Mouse (Mus musculus) liver, embryonic 11.5 days (tissue): ENCODE measurements around the gene Htr2b. TPM values are rescaled to one million over a fixed set of nuclear protein-coding genes. Genes with fewer than 3 reads are reported as not detected.

Experiments used
- ATAC-seq: fragments of 200-750 bp; cut with Nextera tagmentation; replicated peaks from 2 replicates; pipeline ENCODE4 v1.8.0; 2017; ENCODE audit warnings: moderate number of reproducible peaks, mild to moderate bottlenecking, moderate TSS enrichment, moderate library complexity; ENCODE audit not compliant: low FRiP score
- DNase-seq: peaks from one replicate; pipeline ENCODE4 v3.0.0-alpha.2; 2017; ENCODE audit warnings: low spot score
- H3K27ac ChIP-seq: fragments of 300-500 bp; sonication (generic); 2 replicates; pipeline ENCODE4 v1.5.1; 2014; ENCODE audit warnings: mild to moderate bottlenecking, low read depth, low read length, control low read depth
- H3K27me3 ChIP-seq: fragments of 300-500 bp; sonication (generic); replicated peaks from 2 replicates; pipeline ENCODE4 v1.6.1; 2014; ENCODE audit warnings: low read length, mixed read lengths; ENCODE audit not compliant: control insufficient read depth, insufficient read depth
- H3K36me3 ChIP-seq: fragments of 300-500 bp; sonication (generic); 2 replicates; pipeline ENCODE4 v1.6.1; 2014; ENCODE audit warnings: mild to moderate bottlenecking, low read length, moderate library complexity, mixed read lengths; ENCODE audit not compliant: control insufficient read depth, insufficient read depth
- H3K4me1 ChIP-seq: fragments of 300-500 bp; sonication (generic); replicated peaks from 2 replicates; pipeline ENCODE4 v1.6.1; 2014; ENCODE audit warnings: low read length, mixed read lengths; ENCODE audit not compliant: control insufficient read depth, insufficient read depth
- H3K4me2 ChIP-seq: fragments of 300-500 bp; sonication (generic); 2 replicates; pipeline ENCODE4 v1.6.1; 2014; ENCODE audit warnings: mild to moderate bottlenecking, control low read depth, moderate library complexity
- H3K4me3 ChIP-seq: fragments of 300-500 bp; sonication (generic); 2 replicates; pipeline ENCODE4 v1.5.1; 2014; ENCODE audit warnings: low read depth, low read length, control low read depth
- H3K9ac ChIP-seq: fragments of 300-500 bp; sonication (generic); 2 replicates; pipeline ENCODE4 v1.6.1; 2014; ENCODE audit warnings: low read depth, low read length, control low read depth
- H3K9me3 ChIP-seq: fragments of 300-500 bp; sonication (generic); 2 replicates; pipeline ENCODE4 v1.6.1; 2016; ENCODE audit warnings: low read length, inconsistent platforms, mixed read lengths; ENCODE audit not compliant: control insufficient read depth
- WGBS: fragments of 180-500 bp; shearing (Covaris S2); extraction: QIAGEN DNeasy Blood & Tissue Kit; methylation state at CpG from one replicate; pipeline ENCODE4 v1.1.7; 2014; 5-methylcytosine and 5-hydroxymethylcytosine counted together
- polyA plus RNA-seq: library from polyadenylated mRNA; unstranded; fragments of >200 nt; fragmentation: Nextera tagmentation; extraction: Ambion mirVana; gene quantifications from 2 replicates; pipeline ENCODE4 v1.2.1, GENCODE M21; 2014

Htr2b gene
- polyA plus RNA-seq, 1 experiment from 2014 or later: 0.23 TPM

DNA sequence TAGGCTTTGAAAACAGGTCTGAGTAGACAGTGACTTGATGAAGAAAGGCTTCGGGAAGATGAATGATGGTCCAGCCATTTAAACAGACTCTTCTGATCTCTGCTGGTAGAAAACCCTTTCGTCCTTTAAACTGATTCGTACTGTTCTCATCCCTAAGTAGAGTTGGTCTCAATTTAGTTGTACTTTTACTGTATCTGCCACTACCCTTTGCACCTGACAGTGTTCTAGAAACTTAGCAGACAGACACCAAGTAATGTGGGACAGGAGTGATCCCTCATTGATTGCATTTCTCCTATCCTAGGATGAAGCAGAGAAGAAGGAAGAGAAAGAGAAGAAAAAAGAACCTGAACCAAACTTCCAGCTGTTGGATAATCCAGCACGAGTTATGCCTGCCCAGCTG is 21.6 kb upstream of the Htr2b start, which contains the start of gene Gm21972:
TSS of gene Gm21972 (plus strand) at position 301 of the 400 bp plus-strand sequence.
- no peaks in the 10 kb centered on the region for H3K4me1 ChIP-seq
- H3K27ac ChIP-seq: no peak within 1 kb of the TSS
- 96% methylated on average over 4 of the region's 4 CpGs for whole genome bisulfite sequencing
- peaks cover 35% of the 10 kb centered on the region for H3K36me3 ChIP-seq
- ATAC-seq: no peak
- DNase-seq: no peak
- no peaks in the 10 kb centered on the region for H3K9me3 ChIP-seq
- no peak within 1 kb of the TSS for H3K9ac ChIP-seq
- H3K4me3 ChIP-seq: no peak within 1 kb of the TSS
- H3K27me3 ChIP-seq: no peaks in the 10 kb centered on the region
- H3K4me2 ChIP-seq: no peak within 1 kb of the TSS

DNA sequence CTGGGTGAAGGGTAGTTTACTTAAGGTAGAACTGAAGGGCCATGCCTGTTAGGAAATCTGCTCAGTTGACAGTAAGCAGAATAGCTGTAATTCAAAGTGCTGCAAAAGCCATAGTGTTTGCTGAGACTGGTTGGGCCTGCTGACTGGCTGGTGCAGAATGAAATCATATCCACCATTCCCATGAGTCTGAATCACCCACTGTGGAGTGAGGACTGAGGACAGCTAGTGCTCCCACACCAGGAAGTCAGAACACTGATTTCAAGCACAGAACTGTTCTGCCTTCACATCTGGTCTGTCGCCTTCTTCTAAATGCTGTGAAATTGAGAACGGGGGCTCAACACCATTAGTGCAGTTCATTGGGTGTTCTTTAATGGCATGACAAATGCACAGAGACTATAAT is 14.3 kb upstream of the Htr2b start:
- no peak overlapping the region for H3K4me3 ChIP-seq
- no peak overlapping the region for H3K9ac ChIP-seq
- no peak overlapping the region for H3K4me2 ChIP-seq
- H3K36me3 ChIP-seq: peaks cover 42% of the 10 kb centered on the region
- WGBS: 96% methylated on average over 2 of the region's 2 CpGs
- no peaks in the 10 kb centered on the region for H3K27me3 ChIP-seq
- H3K9me3 ChIP-seq: no peaks in the 10 kb centered on the region
- no peak overlapping the region for H3K27ac ChIP-seq
- H3K4me1 ChIP-seq: no peaks in the 10 kb centered on the region
- DNase-seq: no peak
- no peak for ATAC-seq

- Histone ChIP-seq H3K9ac (no peak overlapping the region), H3K27ac (no peak overlapping the region), H3K4me2 (no peak overlapping the region), H3K4me1 (no peaks in the 10 kb centered on the region), H3K9me3 (no peaks in the 10 kb centered on the region), H3K4me3 (no peak overlapping the region), H3K27me3 (no peaks in the 10 kb centered on the region), H3K36me3 (peaks cover 30% of the 10 kb centered on the region)
- DNase-seq: no peak
- WGBS: 92% methylated on average over 4 of the region's 4 CpGs
- ATAC-seq: no peak
Observed at GRCm38 (mm10) chr1:86119549-86119948, 7.8 kb upstream of the Htr2b start.

- H3K9ac ChIP-seq: no peak overlapping the region
- no peak overlapping the region for H3K4me3 ChIP-seq
- no peak overlapping the region for H3K27ac ChIP-seq
- no peaks in the 10 kb centered on the region for H3K4me1 ChIP-seq
- H3K36me3 ChIP-seq: peaks cover 11% of the 10 kb centered on the region
- ATAC-seq: no peak
- no peak for DNase-seq
- no peak overlapping the region for H3K4me2 ChIP-seq
- no peaks in the 10 kb centered on the region for H3K27me3 ChIP-seq
- 81% methylated on average over 3 of the region's 3 CpGs for WGBS
- H3K9me3 ChIP-seq: no peaks in the 10 kb centered on the region
Observed at GRCm38 (mm10) chr1:86114141-86114540, 2.4 kb upstream of the Htr2b start.

GRCm38 (mm10) chr1:86105054-86105453 is 6.7 kb downstream of the Htr2b start:
- ATAC-seq: no peak

DNA sequence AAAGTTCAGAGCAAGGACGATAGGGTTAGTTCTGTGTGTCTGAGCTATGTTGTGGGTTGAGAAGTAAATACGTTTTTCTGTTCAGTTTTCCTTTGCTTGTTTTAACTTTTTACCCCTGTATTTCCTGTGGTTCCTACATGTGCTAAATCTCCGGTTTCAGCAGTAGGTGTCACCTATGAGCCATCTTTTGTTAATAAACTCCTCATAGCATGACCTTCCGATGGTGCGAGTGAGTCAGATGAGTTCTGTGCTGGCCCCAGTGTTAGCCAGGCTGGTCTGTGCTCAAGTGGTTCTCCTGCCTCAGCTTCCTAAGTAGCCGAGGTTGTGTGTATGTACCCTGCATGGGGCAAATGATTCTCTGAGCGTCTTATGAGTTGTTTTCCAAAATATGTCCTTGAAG is 17.4 kb downstream of the Htr2b start:
- peaks cover 35% of the 10 kb centered on the region for H3K36me3 ChIP-seq
- ATAC-seq (no peak), DNase-seq (no peak)
- no peaks in the 10 kb centered on the region for H3K9me3 ChIP-seq
- H3K4me3 ChIP-seq: no peak overlapping the region
- WGBS: 90% methylated on average over 7 of the region's 7 CpGs
- H3K4me1 ChIP-seq: no peaks in the 10 kb centered on the region
- H3K27me3 ChIP-seq: no peaks in the 10 kb centered on the region
- H3K4me2 ChIP-seq: no peak overlapping the region
- no peak overlapping the region for H3K27ac ChIP-seq
- H3K9ac ChIP-seq: no peak overlapping the region

More at GRCm38 (mm10) chr1:86105054-86105453, 6.7 kb downstream of the Htr2b start:
- H3K27me3 ChIP-seq: no peaks in the 10 kb centered on the region
- no peak overlapping the region for H3K27ac ChIP-seq
- H3K4me1 ChIP-seq: no peaks in the 10 kb centered on the region
- H3K4me3 ChIP-seq: no peak overlapping the region
- H3K9me3 ChIP-seq: no peaks in the 10 kb centered on the region
- no peak overlapping the region for H3K9ac ChIP-seq
- 79% methylated on average over 1 of the region's 1 CpGs for WGBS
- H3K36me3 ChIP-seq: peaks cover 10% of the 10 kb centered on the region; the same call in 1 of the 2 replicates
- no peak overlapping the region for H3K4me2 ChIP-seq
- DNase-seq: no peak

DNA sequence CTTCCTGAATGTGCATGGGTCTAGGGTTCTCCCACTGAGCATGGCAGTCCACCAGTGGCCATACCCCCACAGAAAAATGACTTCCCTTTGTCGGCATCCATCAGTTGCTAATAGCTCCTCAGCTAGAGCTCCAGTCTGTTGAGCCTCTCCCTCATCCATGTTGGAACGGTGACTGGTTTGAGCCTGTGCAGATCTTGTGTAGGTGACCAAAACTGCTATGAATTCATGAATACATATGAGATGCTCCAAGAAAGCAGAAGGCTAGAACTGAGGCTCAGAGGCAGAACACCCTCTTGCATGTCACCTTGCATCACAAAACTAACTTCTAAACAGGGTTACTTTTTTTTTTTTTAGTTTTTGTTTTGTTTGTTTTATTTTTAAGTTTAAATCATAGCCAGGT is 35.2 kb downstream of the Htr2b start:
- H3K27ac ChIP-seq: no peak overlapping the region

DNA sequence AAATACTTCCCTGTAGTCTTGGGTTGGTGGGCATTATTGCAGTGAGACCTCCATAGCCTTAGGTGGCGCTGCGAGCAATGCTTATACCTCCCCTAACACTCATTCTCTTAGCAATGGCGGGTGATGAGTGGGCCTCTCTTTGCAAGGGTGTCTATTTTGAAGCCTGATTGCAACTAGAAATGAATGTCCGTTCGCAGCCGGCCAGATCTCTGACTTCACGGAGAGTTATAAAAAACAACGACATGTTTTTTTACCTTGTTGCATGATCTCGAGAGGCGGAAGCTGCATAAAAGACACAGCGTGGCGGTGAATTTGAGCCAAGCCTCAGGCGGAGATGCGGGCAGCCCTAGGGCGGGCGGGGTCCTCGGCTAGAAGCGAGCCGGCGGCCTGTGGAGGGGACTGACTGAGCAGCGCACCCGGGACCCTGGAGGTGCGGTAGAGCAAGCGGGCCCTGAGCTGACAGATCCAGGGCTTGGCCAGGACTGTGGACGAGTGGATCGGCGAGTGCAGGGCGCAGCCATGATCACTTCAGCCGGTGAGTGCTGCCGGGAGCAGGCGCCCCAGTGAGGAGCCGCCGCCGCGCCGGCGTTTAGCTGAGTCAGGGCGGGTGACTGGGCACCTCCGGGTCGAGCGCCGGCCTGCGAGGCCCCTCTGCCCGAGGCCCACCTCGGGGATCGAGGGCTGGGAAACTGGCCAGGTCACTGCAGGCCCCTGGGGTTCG is 47.3 kb downstream of the Htr2b start, which contains the start of gene Psmd1:
TSS of gene Psmd1 (plus strand) at position 117 of the 721 bp plus-strand sequence.
- peak within 1 kb of the TSS; percentile 96 for H3K4me3 ChIP-seq
- DNase-seq: peak; percentile 89
- no peaks in the 10 kb centered on the region for H3K27me3 ChIP-seq
- H3K4me2 ChIP-seq: peak within 1 kb of the TSS; percentile 73
- H3K9ac ChIP-seq: peak within 1 kb of the TSS; percentile 93
- H3K27ac ChIP-seq: peak within 1 kb of the TSS; percentile 68
- H3K4me1 ChIP-seq: peaks cover 15% of the 10 kb centered on the region
- ATAC-seq: peak; percentile 88
- under 1% methylated on average over 45 of the region's 47 CpGs for WGBS
- H3K36me3 ChIP-seq: peaks cover 4% of the 10 kb centered on the region; the same call in 1 of the 2 replicates
- H3K9me3 ChIP-seq: peaks cover 3% of the 10 kb centered on the region; the same call in 1 of the 2 replicates

More for the DNA sequence above, 35.2 kb downstream of the Htr2b start:
- H3K36me3 ChIP-seq: peaks cover 29% of the 10 kb centered on the region
- H3K9me3 ChIP-seq: no peaks in the 10 kb centered on the region
- no peak overlapping the region for H3K9ac ChIP-seq
- 91% methylated on average over 2 of the region's 2 CpGs for WGBS
- H3K27me3 ChIP-seq: no peaks in the 10 kb centered on the region
- H3K4me3 ChIP-seq: no peak overlapping the region
- no peak for ATAC-seq
- DNase-seq: no peak
- H3K4me1 ChIP-seq: no peaks in the 10 kb centered on the region
- H3K4me2 ChIP-seq: no peak overlapping the region

DNA sequence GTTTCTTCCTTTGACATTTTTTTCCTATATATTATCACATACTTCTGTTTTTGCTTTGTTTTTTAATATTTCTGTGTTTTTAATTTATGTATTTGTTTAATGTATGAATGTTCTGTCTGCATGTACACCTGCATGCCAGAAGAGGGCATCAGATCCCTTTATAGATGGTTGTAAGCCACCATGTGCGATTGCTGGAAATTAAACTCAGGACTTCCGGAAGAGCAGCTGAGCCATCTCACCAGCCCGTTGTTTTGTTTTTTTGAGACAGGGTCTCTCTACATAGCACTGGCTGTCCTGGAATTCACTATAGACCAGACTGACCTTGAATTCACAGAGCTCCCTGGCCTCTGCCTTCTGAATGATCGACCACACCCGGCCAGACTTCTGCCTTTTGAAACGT is 49.2 kb downstream of the Htr2b start:
- WGBS: 81% methylated on average over 6 of the region's 6 CpGs
- H3K27ac ChIP-seq: no peak overlapping the region
- H3K4me2 ChIP-seq: no peak overlapping the region
- DNase-seq: no peak
- peaks cover 4% of the 10 kb centered on the region; the same call in 1 of the 2 replicates for H3K36me3 ChIP-seq
- peaks cover 11% of the 10 kb centered on the region for H3K4me1 ChIP-seq
- H3K9ac ChIP-seq: no peak overlapping the region
- H3K9me3 ChIP-seq: peaks cover 3% of the 10 kb centered on the region; the same call in 1 of the 2 replicates
- ATAC-seq: no peak
- no peak overlapping the region for H3K4me3 ChIP-seq
- H3K27me3 ChIP-seq: no peaks in the 10 kb centered on the region
